Mouse (Mus musculus) urinary bladder, postnatal 36 days (tissue): ENCODE results near the gene Gad1.
A peak's percentile ranks its signal among the peaks of the same experiment; 100 is the strongest.
"Not testable (repeated sequence)": the region's sequence is repeated elsewhere in the genome, so short reads cannot be mapped to it uniquely, and the experiment has no call there.

ENCODE experiments used
- DNase-seq, 2 experiments: peaks; one replicate each; pipeline ENCODE4 v3.0.0; 2022; ENCODE audit warnings: low spot score in 2 of 2, mixed read lengths in 1 of 2

Gene Gad1

DNA sequence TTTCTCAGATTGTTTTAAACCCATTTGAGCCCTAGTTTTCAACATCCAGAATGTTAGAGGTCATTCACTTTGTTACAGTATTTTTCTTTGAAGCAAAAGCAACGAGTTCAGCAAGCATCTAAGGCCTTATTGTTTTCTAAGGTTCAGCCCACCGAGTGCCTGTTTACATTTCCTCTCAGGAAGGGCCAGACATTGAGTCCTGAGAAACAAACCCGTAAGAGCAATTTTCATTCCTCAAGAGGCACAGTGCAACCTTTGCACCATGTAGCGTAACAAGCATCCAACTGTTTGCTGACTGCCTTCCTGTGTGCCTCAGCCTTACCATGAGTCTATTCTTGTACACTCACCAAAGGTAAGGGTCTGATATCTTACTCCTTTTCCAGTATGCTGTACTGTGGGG is at the start of gene Gad1:
TSS of gene Gad1 (plus strand) at position 301 of the 400 bp plus-strand sequence.
- no peak for DNase-seq

DNA sequence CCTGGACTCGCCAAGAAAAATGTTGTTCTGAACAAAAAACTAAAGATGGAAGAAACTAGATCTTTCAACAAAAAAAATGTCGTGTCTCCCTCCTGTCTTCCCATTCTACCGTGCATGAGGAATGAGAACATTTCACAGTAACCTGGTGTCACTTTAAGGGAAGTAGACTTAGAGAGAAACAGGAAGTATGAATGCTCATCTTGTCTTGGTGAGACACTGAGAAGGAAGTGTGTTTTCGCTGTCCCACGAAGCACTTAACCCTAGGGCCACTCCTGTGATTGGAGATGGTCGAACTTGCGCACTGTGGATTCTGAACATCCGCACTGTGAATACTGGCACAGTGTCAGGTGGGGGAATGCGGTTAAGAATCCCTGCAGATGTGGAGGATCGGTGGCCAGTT is 49.4 kb upstream of the Gad1 start:
- no peak for DNase-seq

DNA sequence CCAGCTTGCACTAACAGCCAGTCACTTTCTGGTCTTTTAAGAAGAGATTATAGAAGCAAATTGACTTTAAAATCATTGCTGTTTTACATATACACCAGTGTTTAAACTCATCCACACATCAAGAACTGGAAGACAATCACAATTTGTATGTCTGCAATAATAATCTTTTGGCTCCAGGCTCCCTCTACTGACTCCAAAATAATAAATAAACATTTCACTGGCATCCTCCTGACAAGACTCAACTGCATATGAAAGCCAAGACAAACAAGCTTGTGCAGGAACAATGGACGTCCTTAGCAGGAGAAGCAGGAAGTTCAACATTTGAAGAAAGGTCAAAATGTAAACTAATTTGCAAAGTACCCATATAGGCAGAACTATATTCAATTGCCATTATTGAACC is 47.6 kb upstream of the Gad1 start:
- no peak for DNase-seq

DNA sequence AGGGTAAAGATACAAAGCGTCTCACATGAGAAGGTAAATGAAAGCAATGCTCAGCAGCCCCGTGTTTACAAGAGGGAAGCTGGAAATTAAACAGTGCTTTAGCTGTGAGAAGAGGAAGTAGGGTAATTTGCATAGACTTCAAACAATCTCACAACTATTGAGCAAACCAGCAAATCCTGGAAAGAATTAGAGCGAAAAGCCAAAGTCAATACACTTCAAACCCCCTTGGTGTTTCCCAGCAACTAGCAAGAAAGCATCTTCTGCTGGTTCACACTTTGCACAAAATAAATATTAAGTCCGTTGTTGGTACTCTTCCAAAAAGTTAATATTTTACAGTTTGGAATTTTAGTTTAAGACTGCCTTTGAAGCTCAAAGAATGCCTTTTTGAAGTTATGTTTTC is 47.0 kb upstream of the Gad1 start:
- DNase-seq: no peak

DNA sequence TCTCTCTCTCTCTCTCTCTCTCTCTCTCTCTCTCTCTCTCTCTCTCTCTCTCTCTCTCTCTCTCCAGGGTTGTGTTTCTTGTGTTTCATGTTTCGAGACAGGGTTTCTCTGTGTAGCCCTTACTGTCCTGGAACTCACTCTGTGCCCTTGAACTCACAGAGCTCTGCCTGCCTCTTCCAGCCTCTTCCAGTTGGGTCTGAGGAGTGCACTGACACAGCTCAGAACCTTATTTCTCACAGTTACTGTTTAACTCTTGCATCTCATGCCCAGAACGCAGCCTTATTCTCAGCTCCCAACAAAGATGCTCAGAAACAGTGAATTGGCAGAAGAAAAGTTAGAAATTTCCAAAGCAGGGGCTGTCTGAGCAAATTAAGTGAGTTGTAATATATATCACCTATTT is 46.5 kb upstream of the Gad1 start:
- DNase-seq: no peak

DNA sequence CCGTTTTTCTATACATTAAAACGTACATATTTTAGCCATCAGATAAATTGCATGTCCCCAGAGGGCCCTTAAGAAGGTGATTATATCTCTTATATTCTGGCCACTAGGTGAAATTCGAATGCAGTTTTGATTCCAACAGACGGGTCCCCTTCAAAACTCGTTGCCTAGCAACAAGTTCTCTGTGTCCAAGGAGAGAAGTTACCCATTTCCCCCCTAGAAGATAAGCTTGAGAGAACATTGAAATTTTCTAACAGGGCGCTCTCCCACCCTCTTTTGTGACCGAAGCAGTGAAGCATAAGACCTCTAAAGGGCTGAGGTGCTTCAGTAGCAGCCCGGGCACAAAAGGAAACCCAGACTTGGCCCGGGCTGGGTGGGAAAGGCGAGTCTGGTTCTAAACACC is 44.4 kb upstream of the Gad1 start, which contains the start of gene Erich2:
TSS of gene Erich2 (plus strand) at position 324 of the 400 bp plus-strand sequence.
- no peak for DNase-seq

DNA sequence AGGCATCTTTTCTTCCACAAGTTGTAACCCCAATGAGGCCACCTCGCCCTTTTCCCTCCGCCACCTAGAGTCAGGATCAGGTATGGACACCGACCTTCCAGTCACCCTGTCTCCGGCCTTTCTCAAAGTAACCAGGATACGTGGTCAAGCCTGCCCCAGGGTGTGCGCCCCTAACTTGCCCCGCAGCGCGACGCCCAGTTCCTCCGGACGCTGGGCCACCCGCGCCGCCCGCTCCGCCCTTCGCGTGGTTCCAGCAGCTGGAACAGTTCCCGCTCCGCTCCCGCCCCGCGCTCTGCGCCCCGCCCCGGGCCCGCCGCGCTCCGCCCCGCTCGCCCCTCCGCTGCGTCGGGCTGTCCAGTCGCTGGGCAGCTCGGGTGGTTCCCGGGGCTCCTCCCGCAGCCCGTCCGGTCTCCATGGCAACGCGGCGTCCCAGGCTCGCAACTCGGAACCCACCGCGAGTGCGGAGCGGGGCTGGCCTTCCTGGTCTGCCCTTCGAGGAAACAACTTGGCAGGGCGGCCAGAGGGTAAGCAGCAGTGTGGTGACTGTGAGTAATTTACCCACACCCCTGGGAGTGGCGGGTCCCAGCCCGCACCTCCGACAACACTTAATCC is 43.7 kb upstream of the Gad1 start:
- DNase-seq: peak; percentile 38 to 57

DNA sequence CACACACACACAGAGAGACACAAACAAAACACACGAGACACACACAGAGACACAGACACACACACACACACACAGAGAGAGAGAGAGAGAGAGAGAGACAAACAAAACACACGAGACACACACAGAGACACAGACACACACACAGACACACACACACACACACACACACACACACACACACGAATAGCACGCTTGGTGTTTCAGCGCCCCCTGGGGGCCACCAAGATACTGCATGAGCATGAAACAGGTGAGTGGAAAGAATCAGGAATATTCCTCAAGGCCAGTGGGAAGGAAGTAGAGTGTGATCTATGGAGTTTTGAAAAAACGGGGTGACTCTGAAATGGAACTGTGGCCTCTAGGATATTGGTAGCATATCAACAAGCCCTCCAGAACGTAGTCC is 14.6 kb upstream of the Gad1 start:
- DNase-seq: not testable (repeated sequence)

DNA sequence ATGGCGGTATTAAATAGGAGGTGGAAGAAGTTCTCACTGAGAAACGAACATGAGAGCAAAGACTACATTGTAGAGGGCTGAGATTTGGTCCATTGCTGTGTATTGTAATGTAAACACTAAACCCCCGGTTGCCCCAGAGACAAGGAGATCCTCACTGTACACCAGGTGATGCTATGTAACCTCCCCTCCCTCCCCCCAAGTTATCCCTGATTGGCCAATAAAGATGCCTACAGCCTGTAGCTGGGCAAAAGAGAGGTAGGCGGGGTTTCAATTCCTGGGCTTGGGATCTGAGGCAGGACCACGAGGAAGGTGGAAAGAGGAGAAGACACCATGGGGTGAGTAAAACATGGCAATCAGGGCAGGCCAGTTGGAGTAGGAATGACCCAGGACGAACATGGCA is 2.2 kb upstream of the Gad1 start:
- no peak for DNase-seq

DNA sequence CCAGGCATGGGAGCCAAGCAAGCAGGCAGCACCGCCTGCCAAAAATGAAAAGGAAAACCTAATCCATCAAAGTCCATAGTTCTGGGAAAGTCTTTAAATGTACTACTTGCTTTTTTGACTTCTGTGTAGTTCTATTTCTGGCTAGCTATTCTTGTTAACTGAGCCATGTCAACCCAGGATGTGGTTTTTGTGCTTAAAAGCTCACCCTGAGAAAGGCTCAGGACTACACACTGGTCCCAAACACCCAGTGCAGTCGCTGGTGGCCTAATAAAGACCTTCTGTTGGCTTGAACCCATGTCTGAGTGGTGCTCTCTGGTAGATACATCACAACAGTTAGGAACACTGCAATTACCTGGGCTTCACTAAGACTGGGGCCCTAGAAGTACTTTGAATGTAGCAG is 1.4 kb upstream of the Gad1 start:
- no peak for DNase-seq

DNA sequence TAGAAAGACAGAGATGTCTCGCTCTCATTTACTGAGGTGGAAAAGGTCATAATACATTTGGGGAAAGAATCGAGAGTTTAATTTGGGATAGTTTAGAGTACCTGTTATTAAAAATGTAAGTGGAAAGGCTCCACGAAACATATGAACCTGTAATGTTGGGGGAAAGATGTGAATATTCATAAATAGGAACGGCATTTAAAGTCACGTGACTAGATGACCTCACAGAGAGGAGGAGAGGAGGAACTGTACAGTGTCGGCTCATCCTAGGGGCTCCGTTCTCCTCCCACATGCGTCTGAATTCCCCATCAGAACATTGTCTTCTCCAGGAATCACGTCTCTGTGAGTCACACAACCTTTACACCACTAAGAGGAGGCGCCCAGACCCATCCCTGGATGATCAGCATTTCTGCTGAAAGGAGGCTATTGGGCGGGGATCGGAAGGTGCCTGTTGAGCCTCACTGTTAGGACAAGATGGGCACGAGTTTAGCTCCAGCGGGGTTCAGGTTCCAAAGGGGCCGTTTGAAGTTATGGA is 739 bp upstream of the Gad1 start:
- DNase-seq: no peak

- no peak for DNase-seq
These were observed 954 bp downstream of the Gad1 start for GRCm38 (mm10) chr2:70553826-70554225.

DNA sequence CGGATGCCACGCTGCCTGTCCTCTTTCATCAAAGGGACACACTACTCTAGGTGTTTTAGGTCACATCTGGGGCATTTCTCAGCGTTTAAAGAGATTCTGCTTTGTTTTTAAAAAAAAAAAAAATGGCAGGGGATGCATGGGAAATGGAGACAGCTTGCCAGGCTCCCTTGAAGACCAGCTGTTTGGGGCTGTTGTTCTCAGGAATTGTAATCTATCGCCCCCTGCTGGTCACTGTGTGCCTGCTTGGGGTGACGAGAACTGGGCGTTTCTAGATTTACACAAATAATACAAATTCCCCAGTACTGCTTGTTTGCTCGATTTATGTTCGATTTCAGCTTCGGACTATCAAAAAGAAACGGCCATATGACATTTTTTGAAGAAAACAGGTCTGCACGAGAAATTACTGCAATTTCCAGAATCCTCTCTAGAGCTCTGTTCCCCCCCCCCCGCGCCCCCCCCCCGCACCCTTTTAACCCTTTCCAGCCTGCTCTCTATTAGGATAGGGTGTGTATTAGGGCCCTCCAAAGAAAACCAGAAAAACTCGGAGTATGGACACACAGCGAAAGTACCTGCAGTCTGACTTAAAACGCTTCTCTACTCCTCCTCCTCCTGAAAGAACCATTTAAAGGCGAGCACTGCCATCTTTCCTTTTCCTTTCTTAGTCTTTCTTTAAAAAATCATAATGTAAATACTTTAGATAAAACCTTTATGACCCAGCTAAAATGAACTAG is 5.4 kb downstream of the Gad1 start:
- DNase-seq: peak; percentile 46 to 66

DNA sequence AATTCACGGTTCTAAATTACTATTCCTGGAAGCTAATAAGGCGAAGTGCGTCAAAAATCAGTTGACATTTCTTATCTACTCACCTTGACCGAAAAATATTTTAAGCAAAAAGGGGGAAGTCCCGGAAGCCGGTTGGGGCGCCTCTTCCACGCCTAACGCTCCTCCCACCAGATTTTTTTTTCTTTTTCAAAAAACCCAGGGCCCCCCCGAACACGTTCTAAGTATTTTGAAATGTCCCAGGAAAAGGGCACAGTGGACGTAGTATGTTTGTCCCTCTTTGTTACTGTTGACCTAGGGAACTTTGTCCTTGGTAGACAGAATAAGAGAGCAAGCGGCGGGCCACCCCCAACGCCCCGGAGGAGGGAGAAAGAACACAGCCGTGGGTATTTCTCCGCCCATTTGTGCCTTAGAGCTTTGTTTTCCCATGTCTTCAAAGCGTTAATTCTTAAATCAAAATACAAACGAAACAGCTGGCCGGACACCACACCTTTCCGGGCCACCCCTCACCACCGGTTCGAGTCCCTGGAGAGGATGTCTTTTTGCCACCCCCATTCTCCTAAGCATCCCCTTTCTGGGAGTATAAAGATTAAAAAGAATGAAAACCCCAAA is 6.1 kb downstream of the Gad1 start:
- DNase-seq: no peak

- peak; percentile 18 to 31 for DNase-seq
These were observed 6.6 kb downstream of the Gad1 start for GRCm38 (mm10) chr2:70559520-70559919.

GRCm38 (mm10) chr2:70561077-70561795 is 8.4 kb downstream of the Gad1 start:
- peak in 1 of 2 experiments; percentile 10 for DNase-seq

GRCm38 (mm10) chr2:70562011-70562491 is 9.2 kb downstream of the Gad1 start:
- DNase-seq: no peak

- no peak for DNase-seq
These were observed 9.7 kb downstream of the Gad1 start for GRCm38 (mm10) chr2:70562611-70562980.

- no peak for DNase-seq
These were observed 10.3 kb downstream of the Gad1 start for GRCm38 (mm10) chr2:70562981-70563671.

- DNase-seq: no peak
These were observed 11.1 kb downstream of the Gad1 start for GRCm38 (mm10) chr2:70563721-70564645.
